Mouse (Mus musculus): ENCODE measurements around the gene Ptpa. TPM values are rescaled to one million over a fixed set of nuclear protein-coding genes. Genes with fewer than 3 reads are reported as not detected.

Gene Ptpa
- polyA plus RNA-seq (2014; fragmentation: Nextera tagmentation; extraction: Ambion mirVana), result 86.7 and 115 TPM in 2 replicates

DNA sequence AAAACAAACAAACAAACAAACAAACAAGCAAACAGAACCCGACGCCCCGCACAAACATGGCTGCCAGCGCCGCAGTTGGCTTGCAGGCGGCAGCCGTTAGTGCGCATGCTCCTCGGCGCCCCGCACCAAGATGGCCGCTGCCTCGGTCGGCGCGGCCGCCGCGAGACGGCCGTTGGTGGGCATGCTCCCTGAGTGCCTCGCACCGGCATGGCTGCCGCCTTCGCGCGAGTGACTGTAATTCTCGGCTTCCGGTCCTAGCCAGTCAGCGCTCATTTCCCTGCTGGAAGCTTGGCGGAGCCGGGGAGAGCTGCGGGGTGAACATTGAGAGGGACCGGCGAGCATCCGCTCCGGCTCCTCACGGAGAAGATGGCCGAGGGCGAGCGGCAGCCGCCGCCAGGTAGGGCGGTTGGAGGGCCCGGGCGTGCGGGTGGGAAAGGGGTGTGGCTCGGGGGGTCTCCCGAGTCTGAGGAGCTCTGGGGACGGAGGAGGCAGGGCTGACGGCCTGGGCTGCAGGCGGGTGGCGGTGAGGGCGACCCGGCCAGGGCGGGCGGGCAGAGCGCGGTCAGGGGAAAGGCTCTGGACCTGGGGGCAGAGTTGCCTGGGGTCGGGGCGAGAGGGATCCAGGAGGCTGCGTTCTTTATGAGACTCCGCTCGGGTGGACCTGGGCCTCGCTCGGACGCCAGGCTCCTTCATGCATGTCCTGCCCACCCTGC lies at the start of gene Ptpa:
Gene Ptpa (plus strand): TSS at position 104 of the 713 bp plus-strand sequence.
- Histone ChIP-seq H3K4me2 (ENCODE audit: low read length) (peak within 1 kb of the TSS; percentile 74), H3K36me3 (ENCODE audit: control insufficient read depth, insufficient read depth, low read length) (peaks cover 6% of the 10 kb centered on the region; the same call in 1 of the 2 replicates), H3K4me1 (ENCODE audit: control insufficient read depth, insufficient read depth, low read length) (peaks cover 35% of the 10 kb centered on the region), H3K27ac (replicated peaks; ENCODE audit: low read depth, low read length) (peak within 1 kb of the TSS; percentile 92), H3K27me3 (ENCODE audit: control insufficient read depth, insufficient read depth, low read length) (no peaks in the 10 kb centered on the region), H3K4me3 (replicated peaks; ENCODE audit: low read depth, low read length) (peak within 1 kb of the TSS; percentile 75), H3K9ac (replicated peaks; ENCODE audit: low read length) (peak within 1 kb of the TSS; percentile 89), H3K9me3 (ENCODE audit: control insufficient read depth, low read length) (no peaks in the 10 kb centered on the region)
- ATAC-seq (ENCODE audit: low FRiP score, low TSS enrichment), result peak; percentile 93
- WGBS, result under 1% methylated on average over 66 of the region's 67 CpGs
- peak; percentile 97 for DNase-seq

DNA sequence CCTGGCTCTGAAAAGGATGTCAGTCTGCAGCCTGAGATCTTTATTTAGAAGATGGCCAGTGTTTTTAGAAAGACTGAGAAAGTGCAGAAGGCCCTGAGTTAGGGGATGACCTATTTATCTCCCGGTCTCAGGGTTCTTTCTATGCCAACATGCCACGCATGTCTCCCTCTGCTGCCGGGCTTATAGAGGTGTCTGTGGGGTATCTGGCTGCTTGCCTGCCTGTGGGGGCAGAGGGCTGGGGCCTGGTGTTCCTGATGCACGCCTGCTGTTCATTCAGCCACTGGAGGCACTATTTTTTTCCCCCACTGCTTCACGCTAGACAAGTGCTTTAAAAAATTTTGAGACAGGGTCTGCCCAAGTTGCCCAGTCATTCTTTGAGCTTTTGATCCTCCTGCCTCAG lies 49.6 kb upstream of the Ptpa start:
- H3K9ac ChIP-seq (replicated peaks; ENCODE audit: low read length), result no peak overlapping the region
- H3K4me2 ChIP-seq (ENCODE audit: low read length), result no peak overlapping the region
- peaks cover 42% of the 10 kb centered on the region for H3K36me3 ChIP-seq (ENCODE audit: control insufficient read depth, insufficient read depth, low read length)
- no peak overlapping the region for H3K4me3 ChIP-seq (replicated peaks; ENCODE audit: low read depth, low read length)
- ATAC-seq (ENCODE audit: low FRiP score, low TSS enrichment) (no peak), DNase-seq (no peak)
- H3K27me3 ChIP-seq (ENCODE audit: control insufficient read depth, insufficient read depth, low read length), result no peaks in the 10 kb centered on the region
- peaks cover 10% of the 10 kb centered on the region for H3K4me1 ChIP-seq (ENCODE audit: control insufficient read depth, insufficient read depth, low read length)
- no peaks in the 10 kb centered on the region for H3K9me3 ChIP-seq (ENCODE audit: control insufficient read depth, low read length)
- no peak overlapping the region for H3K27ac ChIP-seq (replicated peaks; ENCODE audit: low read depth, low read length)
- 73% methylated on average over 5 of the region's 5 CpGs for WGBS

DNA sequence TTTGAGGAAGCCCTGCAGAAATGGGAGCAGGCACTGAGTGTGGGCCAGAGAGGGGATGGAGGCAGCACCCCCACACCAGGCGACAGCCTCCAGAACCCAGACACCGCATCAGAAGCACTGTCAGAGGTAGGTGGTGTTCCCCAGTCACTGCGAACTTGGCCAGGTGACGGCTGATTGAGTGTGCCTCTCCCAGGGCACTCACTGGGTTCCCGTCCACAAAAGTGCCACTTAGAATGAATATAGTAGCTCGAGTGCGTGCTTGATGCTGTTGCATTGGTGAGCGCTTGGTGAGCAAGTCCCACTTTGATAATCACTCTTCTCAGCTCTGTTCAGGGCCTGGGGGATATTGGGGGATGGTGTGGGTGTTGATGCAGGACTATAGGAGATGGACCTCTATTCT lies 44.3 kb upstream of the Ptpa start:
- Histone ChIP-seq H3K27me3 (ENCODE audit: control insufficient read depth, insufficient read depth, low read length) (no peaks in the 10 kb centered on the region), H3K4me2 (ENCODE audit: low read length) (no peak overlapping the region), H3K4me1 (ENCODE audit: control insufficient read depth, insufficient read depth, low read length) (no peaks in the 10 kb centered on the region), H3K9ac (replicated peaks; ENCODE audit: low read length) (no peak overlapping the region), H3K36me3 (ENCODE audit: control insufficient read depth, insufficient read depth, low read length) (peaks cover 83% of the 10 kb centered on the region), H3K4me3 (replicated peaks; ENCODE audit: low read depth, low read length) (no peak overlapping the region), H3K27ac (replicated peaks; ENCODE audit: low read depth, low read length) (no peak overlapping the region), H3K9me3 (ENCODE audit: control insufficient read depth, low read length) (no peaks in the 10 kb centered on the region)
- ATAC-seq (ENCODE audit: low FRiP score, low TSS enrichment) (no peak), DNase-seq (no peak)
- WGBS, result 97% methylated on average over 8 of the region's 8 CpGs

DNA sequence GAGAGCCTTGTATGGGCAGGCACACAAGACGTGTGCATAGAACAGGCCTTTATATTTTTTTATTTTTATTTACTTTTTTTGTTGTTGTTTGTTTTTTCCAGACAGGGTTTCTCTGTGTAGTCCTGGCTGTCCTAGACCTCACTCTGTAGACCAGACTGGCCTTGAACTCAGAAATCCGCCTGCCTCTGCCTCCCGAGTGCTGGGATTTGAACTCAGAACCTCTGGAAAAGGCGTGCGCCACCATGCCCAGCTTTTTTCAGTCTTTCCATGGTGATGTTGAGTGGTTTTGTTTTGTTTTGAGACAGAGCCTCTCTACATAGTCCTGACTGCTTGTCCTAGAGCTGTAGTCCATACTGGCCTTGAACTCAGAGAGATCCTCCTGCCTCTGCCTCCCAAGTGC lies 43.1 kb upstream of the Ptpa start:
- no peaks in the 10 kb centered on the region for H3K4me1 ChIP-seq (ENCODE audit: control insufficient read depth, insufficient read depth, low read length)
- ATAC-seq (ENCODE audit: low FRiP score, low TSS enrichment), result no peak
- no peak overlapping the region for H3K9ac ChIP-seq (replicated peaks; ENCODE audit: low read length)
- WGBS, result 98% methylated on average over 5 of the region's 5 CpGs
- no peaks in the 10 kb centered on the region for H3K9me3 ChIP-seq (ENCODE audit: control insufficient read depth, low read length)
- H3K4me2 ChIP-seq (ENCODE audit: low read length), result no peak overlapping the region
- no peak overlapping the region for H3K27ac ChIP-seq (replicated peaks; ENCODE audit: low read depth, low read length)
- no peak for DNase-seq
- H3K36me3 ChIP-seq (ENCODE audit: control insufficient read depth, insufficient read depth, low read length), result peaks cover 90% of the 10 kb centered on the region
- H3K4me3 ChIP-seq (replicated peaks; ENCODE audit: low read depth, low read length), result no peak overlapping the region
- no peaks in the 10 kb centered on the region for H3K27me3 ChIP-seq (ENCODE audit: control insufficient read depth, insufficient read depth, low read length)

DNA sequence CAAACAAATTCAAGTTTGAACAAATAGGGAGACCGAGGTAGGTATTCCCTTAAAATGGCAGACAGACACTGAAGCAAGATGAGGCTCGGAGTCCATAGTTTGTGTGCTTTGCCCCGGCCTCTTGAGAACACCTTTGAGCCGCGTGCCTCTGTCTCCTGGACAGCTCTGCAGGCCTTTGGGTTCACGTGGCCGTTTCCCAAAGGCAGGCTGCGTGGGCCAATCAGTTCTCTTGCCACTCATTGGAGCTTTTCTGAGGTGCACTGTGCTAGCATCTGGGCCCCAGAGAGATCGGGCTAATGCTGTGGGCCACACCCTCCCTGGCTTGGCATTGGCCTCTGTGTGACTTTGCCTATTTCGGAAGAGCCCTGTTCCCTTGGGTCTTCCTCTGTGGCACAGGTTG lies 39.9 kb upstream of the Ptpa start:
- Histone ChIP-seq H3K9me3 (ENCODE audit: control insufficient read depth, low read length) (no peaks in the 10 kb centered on the region), H3K9ac (replicated peaks; ENCODE audit: low read length) (no peak overlapping the region), H3K27me3 (ENCODE audit: control insufficient read depth, insufficient read depth, low read length) (no peaks in the 10 kb centered on the region), H3K4me3 (replicated peaks; ENCODE audit: low read depth, low read length) (no peak overlapping the region), H3K4me1 (ENCODE audit: control insufficient read depth, insufficient read depth, low read length) (no peaks in the 10 kb centered on the region), H3K4me2 (ENCODE audit: low read length) (no peak overlapping the region), H3K36me3 (ENCODE audit: control insufficient read depth, insufficient read depth, low read length) (peaks cover 88% of the 10 kb centered on the region), H3K27ac (replicated peaks; ENCODE audit: low read depth, low read length) (no peak overlapping the region)
- 93% methylated on average over 10 of the region's 10 CpGs for WGBS
- DNase-seq (no peak), ATAC-seq (ENCODE audit: low FRiP score, low TSS enrichment) (no peak)

DNA sequence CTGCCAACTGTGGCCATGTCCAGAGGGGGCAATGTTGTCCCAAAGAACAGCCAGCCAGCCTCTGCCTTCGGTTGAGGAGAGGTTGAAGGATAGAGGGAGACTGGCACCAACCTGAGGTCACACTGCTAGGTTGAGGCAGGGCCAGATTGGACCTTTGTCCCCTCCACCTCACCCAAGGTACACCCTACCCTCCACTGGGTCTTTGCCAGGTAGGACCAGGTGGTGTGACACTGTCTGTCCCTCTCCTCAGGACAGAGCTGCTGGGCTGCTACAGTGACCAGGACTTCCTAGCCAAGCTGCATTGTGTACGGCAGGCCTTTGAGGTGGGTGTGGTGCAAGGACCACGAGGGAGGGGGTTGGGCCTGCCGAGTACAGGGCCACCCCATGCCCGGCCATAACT lies 38.1 kb upstream of the Ptpa start:
- no peak for ATAC-seq (ENCODE audit: low FRiP score, low TSS enrichment)
- Histone ChIP-seq H3K4me2 (ENCODE audit: low read length) (no peak overlapping the region), H3K4me3 (replicated peaks; ENCODE audit: low read depth, low read length) (no peak overlapping the region), H3K36me3 (ENCODE audit: control insufficient read depth, insufficient read depth, low read length) (peaks cover 86% of the 10 kb centered on the region), H3K4me1 (ENCODE audit: control insufficient read depth, insufficient read depth, low read length) (no peaks in the 10 kb centered on the region), H3K27ac (replicated peaks; ENCODE audit: low read depth, low read length) (no peak overlapping the region), H3K9me3 (ENCODE audit: control insufficient read depth, low read length) (no peaks in the 10 kb centered on the region), H3K27me3 (ENCODE audit: control insufficient read depth, insufficient read depth, low read length) (no peaks in the 10 kb centered on the region), H3K9ac (replicated peaks; ENCODE audit: low read length) (no peak overlapping the region)
- WGBS, result 96% methylated on average over 5 of the region's 5 CpGs
- no peak for DNase-seq

DNA sequence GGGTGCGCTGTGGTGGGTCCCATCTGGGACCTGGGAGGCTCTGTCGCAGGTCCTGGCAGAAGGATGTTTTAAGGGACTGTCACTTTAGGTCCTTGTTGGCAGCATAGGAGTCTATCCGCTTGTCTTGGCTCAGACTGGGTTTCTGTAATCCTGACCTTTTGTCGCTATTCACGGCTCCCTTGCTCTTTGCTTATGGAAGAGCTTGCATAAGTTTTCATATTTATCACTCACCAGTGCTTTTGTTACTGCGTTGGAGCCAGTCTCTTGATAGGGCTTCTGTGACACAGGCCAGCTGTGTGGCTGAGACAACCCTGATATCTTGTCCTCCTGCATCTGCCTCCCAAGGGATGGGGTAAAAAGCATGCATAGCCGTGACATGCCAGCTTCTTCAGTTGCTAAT lies 36.5 kb upstream of the Ptpa start:
- H3K27ac ChIP-seq (replicated peaks; ENCODE audit: low read depth, low read length), result no peak overlapping the region
- DNase-seq (no peak), ATAC-seq (ENCODE audit: low FRiP score, low TSS enrichment) (no peak)
- H3K36me3 ChIP-seq (ENCODE audit: control insufficient read depth, insufficient read depth, low read length), result peaks cover 89% of the 10 kb centered on the region
- no peak overlapping the region for H3K4me3 ChIP-seq (replicated peaks; ENCODE audit: low read depth, low read length)
- H3K27me3 ChIP-seq (ENCODE audit: control insufficient read depth, insufficient read depth, low read length), result no peaks in the 10 kb centered on the region
- H3K4me2 ChIP-seq (ENCODE audit: low read length), result no peak overlapping the region
- H3K4me1 ChIP-seq (ENCODE audit: control insufficient read depth, insufficient read depth, low read length), result no peaks in the 10 kb centered on the region
- no peaks in the 10 kb centered on the region for H3K9me3 ChIP-seq (ENCODE audit: control insufficient read depth, low read length)
- WGBS, result 93% methylated on average over 7 of the region's 7 CpGs
- H3K9ac ChIP-seq (replicated peaks; ENCODE audit: low read length), result no peak overlapping the region

DNA sequence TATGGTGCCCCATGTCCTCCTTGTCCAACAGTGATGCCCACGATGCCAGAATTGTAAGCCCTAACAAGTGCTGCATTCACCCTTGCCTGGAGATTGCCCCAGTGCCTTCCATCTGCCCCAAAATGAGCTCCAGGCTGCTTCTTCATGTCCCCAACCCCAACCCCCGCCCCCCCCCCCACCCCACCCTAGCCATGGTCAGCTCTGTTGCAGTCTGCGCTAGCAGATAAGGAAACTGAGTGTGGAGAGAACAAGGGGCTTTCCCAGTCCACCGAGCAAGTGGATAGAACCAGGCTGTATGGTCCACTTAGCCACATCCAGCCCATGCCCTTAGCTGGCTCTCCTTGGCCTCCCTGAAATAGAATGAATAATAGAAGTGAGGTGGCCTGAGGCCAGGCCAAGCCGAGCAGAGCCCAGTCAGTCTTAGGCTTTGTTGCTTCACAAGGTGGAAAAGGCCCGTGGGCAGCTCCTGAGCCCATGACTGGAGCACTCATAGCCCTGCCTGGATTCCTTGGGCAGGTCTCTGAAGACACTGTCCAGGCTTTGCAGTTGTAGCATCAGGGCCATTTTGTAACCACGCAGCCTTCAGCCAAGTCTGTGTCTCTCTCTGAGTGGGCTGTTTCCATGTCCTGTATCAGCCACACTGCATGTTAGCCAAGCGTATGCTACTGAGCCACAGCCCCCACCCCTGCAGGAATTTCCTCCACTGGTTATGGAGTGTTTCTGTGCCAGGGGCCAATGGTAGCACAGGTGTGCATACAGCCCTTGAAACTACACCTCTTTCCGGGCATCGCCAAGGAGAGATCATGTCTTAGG lies 35.1 kb upstream of the Ptpa start:
- H3K4me1 ChIP-seq (ENCODE audit: control insufficient read depth, insufficient read depth, low read length), result no peaks in the 10 kb centered on the region
- no peak for DNase-seq
- no peak overlapping the region for H3K4me2 ChIP-seq (ENCODE audit: low read length)
- H3K4me3 ChIP-seq (replicated peaks; ENCODE audit: low read depth, low read length), result no peak overlapping the region
- no peak for ATAC-seq (ENCODE audit: low FRiP score, low TSS enrichment)
- no peaks in the 10 kb centered on the region for H3K9me3 ChIP-seq (ENCODE audit: control insufficient read depth, low read length)
- WGBS, result 95% methylated on average over 10 of the region's 10 CpGs
- H3K9ac ChIP-seq (replicated peaks; ENCODE audit: low read length), result no peak overlapping the region
- no peaks in the 10 kb centered on the region for H3K27me3 ChIP-seq (ENCODE audit: control insufficient read depth, insufficient read depth, low read length)
- H3K27ac ChIP-seq (replicated peaks; ENCODE audit: low read depth, low read length), result no peak overlapping the region
- peaks cover 94% of the 10 kb centered on the region for H3K36me3 ChIP-seq (ENCODE audit: control insufficient read depth, insufficient read depth, low read length)

DNA sequence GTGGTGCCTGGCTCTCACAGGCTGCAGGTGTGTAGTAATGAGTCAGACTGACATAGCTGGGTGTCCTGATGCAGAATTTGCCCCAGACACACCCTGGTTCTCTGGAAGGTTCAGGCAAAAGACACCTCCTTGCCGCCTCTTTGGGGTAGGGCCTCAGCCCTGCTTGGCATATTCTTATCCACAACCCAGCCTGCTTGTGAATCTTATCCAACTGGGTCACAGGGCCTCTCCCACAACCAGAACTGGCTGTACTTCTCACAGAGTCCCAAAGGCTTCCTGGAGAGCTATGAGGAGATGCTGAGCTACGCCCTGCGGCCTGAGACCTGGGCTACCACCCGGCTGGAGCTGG lies 34.5 kb upstream of the Ptpa start:
- H3K4me1 ChIP-seq (ENCODE audit: control insufficient read depth, insufficient read depth, low read length), result no peaks in the 10 kb centered on the region
- peaks cover 90% of the 10 kb centered on the region for H3K36me3 ChIP-seq (ENCODE audit: control insufficient read depth, insufficient read depth, low read length)
- DNase-seq, result no peak
- no peak overlapping the region for H3K27ac ChIP-seq (replicated peaks; ENCODE audit: low read depth, low read length)
- no peaks in the 10 kb centered on the region for H3K9me3 ChIP-seq (ENCODE audit: control insufficient read depth, low read length)
- H3K27me3 ChIP-seq (ENCODE audit: control insufficient read depth, insufficient read depth, low read length), result no peaks in the 10 kb centered on the region
- H3K4me3 ChIP-seq (replicated peaks; ENCODE audit: low read depth, low read length), result no peak overlapping the region
- H3K4me2 ChIP-seq (ENCODE audit: low read length), result no peak overlapping the region
- no peak for ATAC-seq (ENCODE audit: low FRiP score, low TSS enrichment)
- H3K9ac ChIP-seq (replicated peaks; ENCODE audit: low read length), result no peak overlapping the region
- 97% methylated on average over 4 of the region's 4 CpGs for WGBS

Data from midbrain, embryonic 14.5 days (tissue).